Mouse (Mus musculus) gastrocnemius, postnatal 10 days (tissue): ENCODE data around the gene H2afb1. TPM values are rescaled to one million over a fixed set of nuclear protein-coding genes. Genes with fewer than 3 reads are reported as not detected.
"Not testable (repeated sequence)": the region's sequence is repeated elsewhere in the genome, so short reads cannot be mapped to it uniquely, and the experiment has no call there.

ENCODE experiments used
- DNase-seq: peaks from one replicate; pipeline ENCODE4 v3.0.0; 2021; ENCODE audit warnings: mixed read lengths
- long read RNA-seq, 2 experiments: library from polyadenylated mRNA; stranded (forward); transcript quantifications; one replicate each; pipeline ENCODE4 v2.0.0; 2021
- total RNA-seq, 2 experiments: library from RNA; stranded (reverse); gene quantifications; 2 replicates each; pipeline ENCODE4 v1.2.3; 2021

The H2afb1 gene
- total RNA-seq: not detected
- long read RNA-seq, experiment 1: 0 reads
- long read RNA-seq, experiment 2: 0 reads

DNA sequence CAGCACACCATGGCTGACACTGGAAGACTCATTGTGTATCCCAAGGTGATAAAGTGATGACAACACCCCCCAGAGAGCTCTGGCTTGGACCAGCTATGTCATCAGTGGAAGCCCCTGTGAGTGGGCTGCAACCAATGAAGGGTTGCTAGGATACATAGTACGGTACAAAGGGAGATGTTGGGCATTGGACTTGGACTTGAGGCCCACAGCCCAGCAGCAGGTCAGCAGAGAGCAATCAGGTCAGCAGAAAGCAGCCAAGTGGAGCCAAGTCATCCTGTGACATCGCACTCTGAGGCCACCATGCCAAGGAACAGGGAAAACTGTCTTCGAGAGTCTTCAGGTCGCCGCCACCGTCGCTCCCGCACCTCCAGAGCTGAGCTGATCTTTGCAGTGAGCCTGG is at the start of gene H2afb1:
H2afb1 (plus strand) TSS at position 301 of the 400 bp plus-strand sequence.
- not testable (repeated sequence) for DNase-seq

DNA sequence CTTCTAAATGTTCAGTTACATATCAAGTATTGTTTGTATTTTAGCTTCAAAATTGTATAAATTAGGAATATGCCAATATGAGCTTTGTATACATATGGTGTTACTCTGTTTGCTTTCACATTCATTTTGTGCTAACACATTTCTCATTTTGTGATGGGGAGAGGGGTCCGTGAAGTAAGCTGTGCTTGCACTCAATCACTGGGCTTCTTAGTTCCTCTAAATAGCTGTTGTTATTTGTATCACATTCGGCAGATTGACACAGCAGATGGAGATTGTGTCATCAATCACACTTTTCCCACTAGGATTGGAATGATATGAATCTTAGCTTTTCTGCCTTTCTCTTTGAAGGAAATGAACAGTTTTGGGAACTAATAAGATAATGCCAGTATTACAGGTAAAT is 21.5 kb downstream of the H2afb1 start:
- no peak for DNase-seq
